Mouse (Mus musculus): ENCODE results near the gene Runx1.

- TF ChIP-seq EP300 (IDR thresholded peaks at IDR 0.05) (no peak), CTCF (IDR thresholded peaks at IDR 0.05) (no peak)
Observed at GRCm38 (mm10) chr16:92828308-92828862, 2.4 kb upstream of the Runx1 start.
